Mouse (Mus musculus) MEL (cell line): ENCODE data around the gene Foxo6. TPM values are rescaled to one million over a fixed set of nuclear protein-coding genes. Genes with fewer than 3 reads are reported as not detected.

Source experiments
- DNase-seq: peaks from one replicate; pipeline ENCODE4 v3.0.0; 2011; ENCODE audit warnings: low read depth, low spot score
- H3K27ac ChIP-seq: 2 replicates; pipeline ENCODE4 v1.5.1; 2012; ENCODE audit warnings: low read depth, mild to moderate bottlenecking, control low read depth, low read length, moderate library complexity; ENCODE audit not compliant: control insufficient read depth
- H3K27me3 ChIP-seq, 2 experiments: fragments of 150-350 bp in 1 of 2; sonication (generic) in 1 of 2; 2 replicates each; pipeline ENCODE4 v1.6.1; 2012; ENCODE audit warnings: low read length in 2 of 2, mild to moderate bottlenecking in 2 of 2, improper control_type of control experiment in 1 of 2, moderate library complexity in 1 of 2; ENCODE audit not compliant: insufficient read depth in 2 of 2, control insufficient read depth in 1 of 2
- H3K36me3 ChIP-seq, 2 experiments: 2 replicates each; pipeline ENCODE4 v1.6.1; 2012 to 2014; ENCODE audit warnings: low read length in 2 of 2, improper control_type of control experiment in 1 of 2, inconsistent platforms in 1 of 2, mild to moderate bottlenecking in 1 of 2; ENCODE audit not compliant: insufficient read depth in 2 of 2, control insufficient read depth in 1 of 2
- H3K4me1 ChIP-seq, 2 experiments: fragments of 150-350 bp in 1 of 2; sonication (generic) in 1 of 2; 2 replicates each; pipeline ENCODE4 v1.6.1; 2012; ENCODE audit warnings: low read length in 2 of 2, improper control_type of control experiment in 1 of 2, mild to moderate bottlenecking in 1 of 2; ENCODE audit not compliant: insufficient read depth in 2 of 2, control insufficient read depth in 1 of 2
- H3K4me3 ChIP-seq, 2 experiments: fragments of 150-350 bp in 1 of 2; sonication (generic) in 1 of 2; 2 replicates each; pipeline ENCODE4 v1.5.1; 2012; ENCODE audit warnings: low read depth in 2 of 2, low read length in 2 of 2, mild to moderate bottlenecking in 2 of 2, moderate library complexity in 2 of 2, control low read depth in 1 of 2, improper control_type of control experiment in 1 of 2; ENCODE audit not compliant: control insufficient read depth in 1 of 2, insufficient read depth in 1 of 2
- H3K79me2 ChIP-seq: 2 replicates; pipeline ENCODE4 v1.6.1; 2012; ENCODE audit warnings: mild to moderate bottlenecking, low read length, moderate library complexity; ENCODE audit not compliant: control insufficient read depth, poor library complexity, insufficient read depth
- H3K9ac ChIP-seq: 2 replicates; pipeline ENCODE4 v1.6.1; 2012; ENCODE audit warnings: low read depth, mild to moderate bottlenecking, control low read depth, low read length, moderate library complexity; ENCODE audit not compliant: control insufficient read depth, poor library complexity, severe bottlenecking
- H3K9me3 ChIP-seq: fragments of 150-350 bp; sonication (generic); replicated peaks from 2 replicates; pipeline ENCODE4 v1.6.1; 2012; ENCODE audit warnings: mild to moderate bottlenecking, low read length, improper control_type of control experiment, moderate library complexity; ENCODE audit not compliant: insufficient read depth
- CHD2 ChIP-seq: IDR thresholded peaks from 2 replicates; pipeline ENCODE4 v1.6.1; 2011; ENCODE audit warnings: low read length, improper control_type of control experiment
- E2F4 ChIP-seq: IDR thresholded peaks from 2 replicates; pipeline ENCODE4 v1.6.1; 2011; ENCODE audit warnings: low read depth, low read length, improper control_type of control experiment, borderline replicate concordance
- ELF1 ChIP-seq: IDR thresholded peaks from 2 replicates; pipeline ENCODE4 v1.6.1; 2014; ENCODE audit warnings: low read depth, mild to moderate bottlenecking, inconsistent platforms, low read length, improper control_type of control experiment, moderate library complexity
- GABPA ChIP-seq: IDR thresholded peaks from 2 replicates; pipeline ENCODE4 v1.6.1; 2012; ENCODE audit warnings: low read depth, mild to moderate bottlenecking, inconsistent platforms, low read length, improper control_type of control experiment, moderate library complexity
- GATA1 ChIP-seq: IDR thresholded peaks from 2 replicates; pipeline ENCODE4 v1.6.1; 2011; ENCODE audit warnings: low read depth, low read length, improper control_type of control experiment
- JUND ChIP-seq: IDR thresholded peaks from 2 replicates; pipeline ENCODE4 v1.6.1; 2011; ENCODE audit warnings: low read depth, mild to moderate bottlenecking, improper control_type of control experiment, low read length
- KAT2A ChIP-seq: conservative IDR thresholded peaks from 2 replicates; pipeline ENCODE4 v1.6.1; 2012; ENCODE audit warnings: low read depth, low read length, improper control_type of control experiment, inconsistent platforms
- NELFE ChIP-seq: IDR thresholded peaks from 2 replicates; pipeline ENCODE4 v1.6.1; 2011; ENCODE audit warnings: low read depth, low read length, improper control_type of control experiment
- POLR2A ChIP-seq, 2 experiments: IDR thresholded peaks; 2 replicates each; pipeline ENCODE4 v1.6.1; 2011 to 2012; ENCODE audit warnings: low read length in 2 of 2, mild to moderate bottlenecking in 2 of 2, control low read depth in 1 of 2, improper control_type of control experiment in 1 of 2, low read depth in 1 of 2, moderate library complexity in 1 of 2; ENCODE audit not compliant: control insufficient read depth in 1 of 2, insufficient read depth in 1 of 2, poor library complexity in 1 of 2
- RAD21 ChIP-seq: IDR thresholded peaks from 2 replicates; pipeline ENCODE4 v1.6.1; 2011; ENCODE audit warnings: mild to moderate bottlenecking, low read depth, low read length, improper control_type of control experiment
- SMC3 ChIP-seq: IDR thresholded peaks from 2 replicates; pipeline ENCODE4 v1.6.1; 2011; ENCODE audit warnings: low read depth, low read length, improper control_type of control experiment
- TAL1 ChIP-seq: IDR thresholded peaks from 2 replicates; pipeline ENCODE4 v1.6.1; 2012; ENCODE audit warnings: mild to moderate bottlenecking, inconsistent platforms, low read length, moderate library complexity, mixed read lengths
- TCF12 ChIP-seq: IDR thresholded peaks from 2 replicates; pipeline ENCODE4 v1.6.1; 2014; ENCODE audit warnings: low read depth, mild to moderate bottlenecking, inconsistent platforms, low read length, improper control_type of control experiment, moderate library complexity
- UBTF ChIP-seq: IDR thresholded peaks from 2 replicates; pipeline ENCODE4 v1.6.1; 2012; ENCODE audit warnings: low read depth, mild to moderate bottlenecking, inconsistent platforms, low read length, improper control_type of control experiment, moderate library complexity, borderline replicate concordance; ENCODE audit not compliant: insufficient read depth
- USF2 ChIP-seq, 2 experiments: IDR thresholded peaks; 2 replicates each; pipeline ENCODE4 v1.6.1; 2011 to 2012; ENCODE audit warnings: improper control_type of control experiment in 2 of 2, low read length in 2 of 2, borderline replicate concordance in 1 of 2, inconsistent platforms in 1 of 2, low read depth in 1 of 2, mild to moderate bottlenecking in 1 of 2; ENCODE audit not compliant: insufficient read depth in 1 of 2
- ZC3H11A ChIP-seq: IDR thresholded peaks from 2 replicates; pipeline ENCODE4 v1.6.1; 2012; ENCODE audit warnings: low read depth, mild to moderate bottlenecking, inconsistent platforms, low read length, improper control_type of control experiment
- ZMIZ1 ChIP-seq: IDR thresholded peaks from 2 replicates; pipeline ENCODE4 v1.6.1; 2012; ENCODE audit warnings: low read depth, mild to moderate bottlenecking, inconsistent platforms, low read length, improper control_type of control experiment, moderate library complexity
- polyA plus RNA-seq, 2 experiments: library from polyadenylated mRNA; stranded (reverse) in 1 of 2; unstranded in 1 of 2; fragments of >175 nt in 1 of 2; fragments of >200 nt in 1 of 2; gene quantifications; 2 replicates each; pipeline versions ENCODE4 v1.2.1 to v1.2.4; 2012; ENCODE audit warnings: low replicate concordance in 2 of 2, low read depth in 1 of 2; ENCODE audit not compliant: insufficient read length in 2 of 2, insufficient read depth in 1 of 2, missing spikeins in 1 of 2
- total RNA-seq: library from RNA; depleted of rRNA; stranded (reverse); fragments of 300-350 nt; gene quantifications from 2 replicates; pipeline ENCODE4 v1.2.3, GENCODE M21; 2012

Foxo6 gene
- total and polyA plus RNA-seq, 3 experiments = 0.31 to 3.4 TPM; not detected in 1

- Histone ChIP-seq H3K4me1 (no peaks in the 10 kb centered on the region), H3K9ac (no peak overlapping the region), H3K9me3 (no peaks in the 10 kb centered on the region), H3K36me3 (no peaks in the 10 kb centered on the region), H3K27ac (no peak overlapping the region), H3K79me2 (no peaks in the 10 kb centered on the region), H3K4me3 (no peak overlapping the region), H3K27me3 (no peaks in the 10 kb centered on the region)
- no peak for DNase-seq
- TF ChIP-seq USF2 (IDR thresholded peaks at IDR 0.05; ENCODE audit: borderline replicate concordance in 1 of 2, insufficient read depth in 1 of 2, low read depth in 1 of 2, low read length in 2 of 2) (no peak), ELF1 (no peak), ZC3H11A (no peak)
These were observed 24.9 kb downstream of the Foxo6 start for GRCm38 (mm10) chr4:120262206-120262605.

GRCm38 (mm10) chr4:120259356-120260181 is 27.6 kb downstream of the Foxo6 start:
- no peaks in the 10 kb centered on the region for H3K4me1 ChIP-seq
- no peaks in the 10 kb centered on the region for H3K27me3 ChIP-seq
- TF ChIP-seq TAL1 (no peak), GATA1 (no peak), KAT2A (no peak), SMC3 (no peak), NELFE (no peak), ZMIZ1 (no peak), TCF12 (no peak), JUND (no peak), UBTF (no peak), GABPA (no peak), POLR2A (IDR thresholded peaks at IDR 0.05; ENCODE audit: control insufficient read depth in 1 of 2, insufficient read depth in 1 of 2, low read depth in 1 of 2, low read length in 2 of 2, poor library complexity in 1 of 2) (no peak), RAD21 (no peak), CHD2 (no peak), E2F4 (no peak)
- TF ChIP-seq, all 39 proteins: peak for 0

More at GRCm38 (mm10) chr4:120259356-120260181, 27.6 kb downstream of the Foxo6 start:
- Histone ChIP-seq H3K27ac (no peak overlapping the region), H3K4me3 (no peak overlapping the region), H3K9me3 (no peaks in the 10 kb centered on the region), H3K36me3 (no peaks in the 10 kb centered on the region), H3K79me2 (no peaks in the 10 kb centered on the region), H3K9ac (no peak overlapping the region)
- DNase-seq = no peak
